Mouse (Mus musculus) MEL (cell line): Measurements from ENCODE around the gene Arhgef7.

Source experiments
- CTCF ChIP-seq, 3 experiments: IDR thresholded peaks in 2 of 3; conservative IDR thresholded peaks in 1 of 3; 2 replicates each; pipeline ENCODE4 v1.5.1; 2011 to 2012; ENCODE audit warnings: low read length in 3 of 3, low read depth in 2 of 3, mild to moderate bottlenecking in 2 of 3, improper control_type of control experiment in 1 of 3, inconsistent platforms in 1 of 3, mixed read lengths in 1 of 3, moderate library complexity in 1 of 3; ENCODE audit not compliant: control insufficient read depth in 1 of 3, insufficient read depth in 1 of 3, poor library complexity in 1 of 3, severe bottlenecking in 1 of 3
- EP300 ChIP-seq, 2 experiments: IDR thresholded peaks; 2 replicates each; pipeline ENCODE4 v1.6.1; 2011; ENCODE audit warnings: improper control_type of control experiment in 2 of 2, low read length in 2 of 2, low read depth in 1 of 2, mild to moderate bottlenecking in 1 of 2
- MAFK ChIP-seq: IDR thresholded peaks from 2 replicates; pipeline ENCODE4 v1.6.1; 2011; ENCODE audit warnings: low read depth, mild to moderate bottlenecking, low read length, improper control_type of control experiment, borderline replicate concordance
- MAX ChIP-seq: IDR thresholded peaks from 2 replicates; pipeline ENCODE4 v1.6.1; 2011; ENCODE audit warnings: low read length, improper control_type of control experiment
- MEF2A ChIP-seq: IDR thresholded peaks from 2 replicates; pipeline ENCODE4 v1.6.1; 2014; ENCODE audit warnings: low read depth, mild to moderate bottlenecking, inconsistent platforms, low read length, improper control_type of control experiment; ENCODE audit not compliant: poor library complexity, insufficient replicate concordance, severe bottlenecking; ENCODE audit errors: extremely low read depth
- POLR2A ChIP-seq, 2 experiments: IDR thresholded peaks; 2 replicates each; pipeline ENCODE4 v1.6.1; 2011 to 2012; ENCODE audit warnings: low read length in 2 of 2, mild to moderate bottlenecking in 2 of 2, control low read depth in 1 of 2, improper control_type of control experiment in 1 of 2, low read depth in 1 of 2, moderate library complexity in 1 of 2; ENCODE audit not compliant: control insufficient read depth in 1 of 2, insufficient read depth in 1 of 2, poor library complexity in 1 of 2
- POLR2AphosphoS2 ChIP-seq: IDR thresholded peaks from 2 replicates; pipeline ENCODE4 v1.6.1; 2011; ENCODE audit warnings: low read length, improper control_type of control experiment
- SMC3 ChIP-seq: IDR thresholded peaks from 2 replicates; pipeline ENCODE4 v1.6.1; 2011; ENCODE audit warnings: low read depth, low read length, improper control_type of control experiment
- TAL1 ChIP-seq: IDR thresholded peaks from 2 replicates; pipeline ENCODE4 v1.6.1; 2012; ENCODE audit warnings: mild to moderate bottlenecking, inconsistent platforms, low read length, moderate library complexity, mixed read lengths
- UBTF ChIP-seq: IDR thresholded peaks from 2 replicates; pipeline ENCODE4 v1.6.1; 2012; ENCODE audit warnings: low read depth, mild to moderate bottlenecking, inconsistent platforms, low read length, improper control_type of control experiment, moderate library complexity, borderline replicate concordance; ENCODE audit not compliant: insufficient read depth
- USF1 ChIP-seq: IDR thresholded peaks from 2 replicates; pipeline ENCODE4 v1.6.1; 2014; ENCODE audit warnings: low read depth, mild to moderate bottlenecking, inconsistent platforms, low read length, improper control_type of control experiment, moderate library complexity

GRCm38 (mm10) chr8:11689945-11690344, 37.6 kb upstream of the Arhgef7 start:
- no peak for TF ChIP-seq CTCF (IDR thresholded peaks at IDR 0.05 in 2 of 3, conservative IDR thresholded peaks at IDR 0.05 in 1 of 3; ENCODE audit: control insufficient read depth in 1 of 3, insufficient read depth in 1 of 3, low read depth in 2 of 3, low read length in 3 of 3, poor library complexity in 1 of 3, severe bottlenecking in 1 of 3)
- no peak for TF ChIP-seq POLR2AphosphoS2
- no peak for TF ChIP-seq MAX
- no peak for TF ChIP-seq USF1
- no peak for TF ChIP-seq SMC3
- no peak for TF ChIP-seq POLR2A (IDR thresholded peaks at IDR 0.05; ENCODE audit: control insufficient read depth in 1 of 2, insufficient read depth in 1 of 2, low read depth in 1 of 2, low read length in 2 of 2, poor library complexity in 1 of 2)
- no peak for TF ChIP-seq TAL1
- no peak for TF ChIP-seq EP300 (IDR thresholded peaks at IDR 0.05; ENCODE audit: low read depth in 1 of 2, low read length in 2 of 2)
- TF ChIP-seq MEF2A = no peak
- no peak for TF ChIP-seq UBTF
- no peak for TF ChIP-seq MAFK
